Comparison of ENCODE assay signal across 8 mouse cellular contexts in genomic region chr6:125131302-125132156, GRCm38 (mm10). TPM values are rescaled to one million over a fixed set of nuclear protein-coding genes. Genes with fewer than 3 reads are reported as not detected.
DNase-seq lines count a peak whose midpoint lies in the region; ATAC-seq and TF ChIP-seq lines count a peak whose summit lies in the region.

TSS of gene Nop2 (plus strand) at chr6:125131909.

- under 1% methylated on average over 66 of the region's 66 CpGs for WGBS in heart, embryonic 10.5 days
- under 1% methylated on average over 66 of the region's 66 CpGs for WGBS in kidney, embryonic 15.5 days
- WGBS in liver, embryonic 12.5 days (ENCODE audit: insufficient replicate concordance): under 1% methylated on average over 65 of the region's 66 CpGs
- under 1% methylated on average over 66 of the region's 66 CpGs for WGBS in stomach, embryonic 15.5 days

- ATAC-seq in kidney, embryonic 15.5 days (replicated peaks; ENCODE audit: low FRiP score): peak; percentile 94
- peak; percentile 90 for ATAC-seq in liver, embryonic 12.5 days
- ATAC-seq in stomach, embryonic 15.5 days (ENCODE audit: insufficient read depth, low FRiP score, low read depth): peak; percentile 91

- H3K27me3 ChIP-seq in heart, embryonic 10.5 days (ENCODE audit: insufficient read depth, poor library complexity, severe bottlenecking): no peaks in the 10 kb centered on the region
- no peaks in the 10 kb centered on the region for H3K27me3 ChIP-seq in kidney, embryonic 15.5 days
- H3K27me3 ChIP-seq in liver, embryonic 12.5 days (replicated peaks): no peaks in the 10 kb centered on the region
- no peaks in the 10 kb centered on the region for H3K27me3 ChIP-seq in stomach, embryonic 15.5 days (replicated peaks)

- no peak for TF ChIP-seq POLR2A in bone marrow macrophage, adult 2 months (IDR thresholded peaks at IDR 0.05; ENCODE audit: borderline replicate concordance, low read depth, low read length)
- peak; percentile 95 for TF ChIP-seq POLR2A in embryonic fibroblast, embryonic 13.5 days (IDR thresholded peaks at IDR 0.05; ENCODE audit: low read depth, low read length)

- H3K4me3 ChIP-seq in bone marrow macrophage, adult 2 months (ENCODE audit: insufficient read depth, low read length): peak within 1 kb of the TSS; percentile 86
- H3K4me3 ChIP-seq in embryonic fibroblast, embryonic 13.5 days (ENCODE audit: insufficient read depth, low read length): peak within 1 kb of the TSS; percentile 87
- H3K4me3 ChIP-seq in heart, embryonic 10.5 days: peak within 1 kb of the TSS; percentile 92
- H3K4me3 ChIP-seq in kidney, embryonic 15.5 days (replicated peaks): peak within 1 kb of the TSS; percentile 80
- H3K4me3 ChIP-seq in liver, embryonic 12.5 days: peak within 1 kb of the TSS; percentile 96
- H3K4me3 ChIP-seq in stomach, embryonic 15.5 days (replicated peaks): peak within 1 kb of the TSS; percentile 84

- H3K9me3 ChIP-seq in heart, embryonic 10.5 days: no peaks in the 10 kb centered on the region
- no peaks in the 10 kb centered on the region for H3K9me3 ChIP-seq in kidney, embryonic 15.5 days (replicated peaks)
- H3K9me3 ChIP-seq in liver, embryonic 12.5 days (replicated peaks): no peaks in the 10 kb centered on the region
- no peaks in the 10 kb centered on the region for H3K9me3 ChIP-seq in stomach, embryonic 15.5 days

- peak within 1 kb of the TSS; percentile 87 for H3K4me2 ChIP-seq in kidney, embryonic 15.5 days
- peak within 1 kb of the TSS; percentile 95 for H3K4me2 ChIP-seq in liver, embryonic 12.5 days
- H3K4me2 ChIP-seq in stomach, embryonic 15.5 days: peak within 1 kb of the TSS; percentile 81

- peak within 1 kb of the TSS; percentile 77 for H3K9ac ChIP-seq in kidney, embryonic 15.5 days
- peak within 1 kb of the TSS; percentile 85 for H3K9ac ChIP-seq in liver, embryonic 12.5 days
- peak within 1 kb of the TSS; percentile 78 for H3K9ac ChIP-seq in stomach, embryonic 15.5 days

- DNase-seq in B cell, adult 2 months: peak; percentile 91 to 93
- peak; percentile 96 for DNase-seq in heart, embryonic 10.5 days (ENCODE audit: low spot score)
- peak; percentile 85 to 90 for DNase-seq in natural killer cell, adult 2 months (ENCODE audit: low spot score in 2 of 2)

- peaks cover 74% of the 10 kb centered on the region for H3K36me3 ChIP-seq in heart, embryonic 10.5 days
- peaks cover 80% of the 10 kb centered on the region for H3K36me3 ChIP-seq in kidney, embryonic 15.5 days
- H3K36me3 ChIP-seq in liver, embryonic 12.5 days: peaks cover 77% of the 10 kb centered on the region
- peaks cover 55% of the 10 kb centered on the region for H3K36me3 ChIP-seq in stomach, embryonic 15.5 days

- H3K4me1 ChIP-seq in bone marrow macrophage, adult 2 months (ENCODE audit: control insufficient read depth, insufficient read depth, low read length): peaks cover 6% of the 10 kb centered on the region
- peaks cover 5% of the 10 kb centered on the region for H3K4me1 ChIP-seq in embryonic fibroblast, embryonic 13.5 days (ENCODE audit: control insufficient read depth, insufficient read depth, low read length)
- peaks cover 11% of the 10 kb centered on the region for H3K4me1 ChIP-seq in heart, embryonic 10.5 days
- H3K4me1 ChIP-seq in kidney, embryonic 15.5 days: peaks cover 22% of the 10 kb centered on the region
- peaks cover 30% of the 10 kb centered on the region for H3K4me1 ChIP-seq in liver, embryonic 12.5 days
- peaks cover 7% of the 10 kb centered on the region; the same call in 1 of the 2 replicates for H3K4me1 ChIP-seq in stomach, embryonic 15.5 days

- H3K27ac ChIP-seq in bone marrow macrophage, adult 2 months (ENCODE audit: insufficient read depth, low read depth, low read length): peak within 1 kb of the TSS; percentile 88
- H3K27ac ChIP-seq in embryonic fibroblast, embryonic 13.5 days (ENCODE audit: insufficient read depth, low read length): peak within 1 kb of the TSS; percentile 75
- H3K27ac ChIP-seq in heart, embryonic 10.5 days: peak within 1 kb of the TSS; percentile 92
- H3K27ac ChIP-seq in kidney, embryonic 15.5 days: peak within 1 kb of the TSS; percentile 92
- peak within 1 kb of the TSS; percentile 89 for H3K27ac ChIP-seq in liver, embryonic 12.5 days
- H3K27ac ChIP-seq in stomach, embryonic 15.5 days: peak within 1 kb of the TSS; percentile 89

- TF ChIP-seq CTCF in bone marrow macrophage, adult 2 months (IDR thresholded peaks at IDR 0.05; ENCODE audit: low read depth, low read length): no peak
- TF ChIP-seq CTCF in embryonic fibroblast, embryonic 13.5 days (IDR thresholded peaks at IDR 0.05; ENCODE audit: borderline replicate concordance, insufficient read depth, low read length): no peak

RNA-seq across cellular contexts. Expression of gene Nop2, which starts in this region (rescaled TPM):
- polyA plus RNA-seq in bone marrow macrophage, adult 2 months (2012; ENCODE audit: insufficient read depth, insufficient read length, missing spikeins): 10.7 and 11.4 TPM in 2 replicates
- 35.9 and 41.6 TPM in 2 replicates for polyA plus RNA-seq in embryonic fibroblast, embryonic 13.5 days (2011; ENCODE audit: insufficient read length, low read depth, missing spikeins)
- polyA plus RNA-seq in heart, embryonic 10.5 days (2016; fragmentation: Nextera tagmentation; extraction: Ambion mirVana): 73.2 and 92.7 TPM in 2 replicates
- 65.0 and 69.0 TPM in 2 replicates for polyA plus RNA-seq in kidney, embryonic 15.5 days (2015; fragmentation: Nextera tagmentation; extraction: Ambion mirVana)
- polyA plus RNA-seq in liver, embryonic 12.5 days (2016; fragmentation: Nextera tagmentation; extraction: Ambion mirVana): 83.1 and 85.3 TPM in 2 replicates
- polyA plus RNA-seq in stomach, embryonic 15.5 days (2015; fragmentation: Nextera tagmentation; extraction: Ambion mirVana): 55.6 and 60.1 TPM in 2 replicates

Comparison
In these comparisons a context has a peak if more than half of its experiments do, and no peak if none do; other contexts are left out.
1. Peak in every context shown above with its lines: DNase-seq, ATAC-seq, H3K4me3 ChIP-seq and H3K27ac ChIP-seq.